Mouse (Mus musculus) c-Kit-positive CD71-positive TER-119-negative erythroid progenitor cells, embryonic 14.5 days (primary cell): ENCODE results near the gene Gm36028.

Experiments
- DNase-seq: peaks from one replicate; pipeline ENCODE4 v3.0.0-alpha.2; 2013; ENCODE audit warnings: low read depth

Gene Gm36028

GRCm38 (mm10) chr16:37861029-37861428 lies at the start of gene Gm36028:
Gene Gm36028, minus strand, starts transcription at chr16:37861146.
- no peak for DNase-seq

GRCm38 (mm10) chr16:37906456-37906855 lies 45.5 kb upstream of the Gm36028 start:
- DNase-seq = no peak

- DNase-seq = no peak
These were observed 40.4 kb upstream of the Gm36028 start for GRCm38 (mm10) chr16:37901318-37901717.

GRCm38 (mm10) chr16:37899357-37899756 lies 38.4 kb upstream of the Gm36028 start:
- no peak for DNase-seq

GRCm38 (mm10) chr16:37898790-37899189 lies 37.8 kb upstream of the Gm36028 start:
- no peak for DNase-seq

GRCm38 (mm10) chr16:37893942-37894341 lies 33.0 kb upstream of the Gm36028 start:
- DNase-seq = no peak

GRCm38 (mm10) chr16:37893381-37893780 lies 32.4 kb upstream of the Gm36028 start:
- DNase-seq = no peak

GRCm38 (mm10) chr16:37892667-37893066 lies 31.7 kb upstream of the Gm36028 start:
- DNase-seq = no peak

- DNase-seq = no peak
These were observed 28.0 kb upstream of the Gm36028 start for GRCm38 (mm10) chr16:37888986-37889385.

GRCm38 (mm10) chr16:37881168-37881567 lies 20.2 kb upstream of the Gm36028 start:
- DNase-seq = no peak

- no peak for DNase-seq
These were observed 18.9 kb upstream of the Gm36028 start for GRCm38 (mm10) chr16:37879750-37880419.

- DNase-seq = no peak
These were observed 18.1 kb upstream of the Gm36028 start for GRCm38 (mm10) chr16:37878951-37879505.

- DNase-seq = no peak
These were observed 16.5 kb upstream of the Gm36028 start for GRCm38 (mm10) chr16:37877406-37877805.

- no peak for DNase-seq
These were observed 13.7 kb upstream of the Gm36028 start for GRCm38 (mm10) chr16:37874501-37875235.

GRCm38 (mm10) chr16:37871112-37871715 lies 10.3 kb upstream of the Gm36028 start:
- no peak for DNase-seq

GRCm38 (mm10) chr16:37869470-37870231 lies 8.7 kb upstream of the Gm36028 start:
- DNase-seq = no peak

- peak; percentile 14 for DNase-seq
These were observed 7.8 kb upstream of the Gm36028 start for GRCm38 (mm10) chr16:37868506-37869469.

- peak; percentile 48 for DNase-seq
These were observed 7.0 kb upstream of the Gm36028 start, which contains the start of gene Lrrc58 for GRCm38 (mm10) chr16:37867791-37868505. Gene Lrrc58, plus strand, starts transcription at chr16:37868389.

- DNase-seq = no peak
These were observed 4.9 kb upstream of the Gm36028 start for GRCm38 (mm10) chr16:37865841-37866240.

- DNase-seq = no peak
These were observed 2.9 kb upstream of the Gm36028 start for GRCm38 (mm10) chr16:37863876-37864275.
